Mouse (Mus musculus): ENCODE measurements around the gene Bahcc1. TPM values are rescaled to one million over a fixed set of nuclear protein-coding genes. Genes with fewer than 3 reads are reported as not detected.

Gene Bahcc1
- total and polyA plus RNA-seq, 2 experiments, result 1.2 to 3.4 TPM

DNA sequence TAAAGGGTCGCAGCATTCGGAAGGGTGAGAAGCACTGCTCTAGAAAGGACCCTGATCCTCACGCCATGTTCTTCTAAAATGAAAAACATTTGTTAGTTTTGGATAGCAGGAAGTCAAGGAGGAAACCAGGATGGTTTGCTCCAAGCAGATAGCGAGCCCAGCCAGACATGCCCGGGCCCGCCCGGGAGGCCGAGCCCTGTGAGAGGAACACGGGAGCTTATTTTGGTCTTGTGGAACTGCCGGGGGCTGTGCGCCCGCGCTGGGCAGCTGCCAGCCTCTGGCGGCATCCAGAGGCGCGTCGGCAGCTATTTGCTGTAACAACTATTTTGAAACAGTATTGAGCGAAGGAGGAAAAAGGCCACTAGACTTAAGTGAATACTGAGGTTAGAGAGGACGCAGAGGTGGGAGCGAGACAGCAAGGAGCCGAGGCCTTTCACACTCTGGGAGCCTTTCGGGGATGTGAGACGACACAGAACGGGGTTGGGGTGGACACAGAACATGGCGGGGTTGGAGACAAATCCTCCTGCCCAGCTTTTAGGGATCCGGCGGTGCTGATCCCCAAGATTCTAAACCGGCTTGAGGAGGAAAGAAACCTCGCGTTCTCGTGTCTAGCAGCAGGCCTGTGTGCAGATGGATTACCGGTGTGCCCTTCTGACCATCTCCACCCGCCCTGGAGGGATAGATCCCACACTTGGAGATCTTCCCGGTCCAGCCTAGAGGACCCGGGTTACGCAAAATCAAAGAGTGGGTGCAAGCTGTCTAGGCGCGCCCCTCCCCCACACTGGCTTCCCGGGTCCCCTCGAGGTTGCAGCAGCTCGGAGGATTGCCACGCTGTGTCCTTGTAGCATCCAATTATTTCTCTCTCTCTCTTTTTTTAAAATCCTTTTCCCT is 2.6 kb upstream of the Bahcc1 start:
- TF ChIP-seq POLR2A (IDR thresholded peaks at IDR 0.05; ENCODE audit: extremely low read depth, insufficient read depth, low read length), result no peak
- no peak for TF ChIP-seq CTCF (IDR thresholded peaks at IDR 0.05; ENCODE audit: low read depth, low read length)
- Histone ChIP-seq H3K36me3 (ENCODE audit: control insufficient read depth, insufficient read depth, low read length) (no peaks in the 10 kb centered on the region), H3K9ac (ENCODE audit: low read depth, low read length) (peak overlapping the region; percentile 54), H3K27ac (replicated peaks; ENCODE audit: insufficient read depth, low read depth, low read length) (peak overlapping the region; percentile 69), H3K79me2 (ENCODE audit: control insufficient read depth, insufficient read depth, low read length) (peaks cover 18% of the 10 kb centered on the region; the same call in 1 of the 2 replicates), H3K27me3 (ENCODE audit: control insufficient read depth, insufficient read depth, low read length) (no peaks in the 10 kb centered on the region), H3K4me1 (ENCODE audit: control insufficient read depth, insufficient read depth, low read length) (peaks cover 6% of the 10 kb centered on the region), H3K4me3 (ENCODE audit: insufficient read depth, low read depth, low read length) (peak overlapping the region; percentile 90)
- 5% methylated on average over 42 of the region's 42 CpGs for WGBS
- peak; percentile 92 for DNase-seq (ENCODE audit: extremely low read depth, low read depth, low spot score)

DNA sequence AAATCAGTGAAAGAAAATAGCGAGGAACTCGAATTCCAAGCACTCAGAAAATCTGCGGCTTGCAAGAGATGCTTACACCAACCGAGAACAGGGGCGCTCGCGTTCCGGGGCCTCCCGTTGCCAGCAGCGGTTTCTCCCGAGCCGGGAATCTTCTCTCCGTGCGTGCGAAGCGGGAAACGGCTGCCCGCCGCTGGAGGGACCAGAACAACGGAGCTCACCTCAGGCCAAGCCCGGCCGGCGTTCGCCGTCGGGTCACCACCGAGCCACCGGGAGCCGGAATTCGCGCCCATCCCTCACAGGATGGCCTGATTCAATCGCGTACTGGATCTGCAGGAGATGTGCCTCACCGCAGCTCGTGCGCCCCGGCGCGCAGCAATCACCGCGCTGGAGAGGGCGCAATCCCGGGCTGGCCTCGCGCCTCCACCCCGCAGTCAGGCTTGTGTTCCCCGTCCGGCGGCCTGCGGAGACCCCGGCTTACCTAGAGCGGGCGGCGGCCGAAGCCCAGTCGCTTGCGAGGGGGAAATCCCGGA is 1.8 kb upstream of the Bahcc1 start:
- Histone ChIP-seq H3K4me3 (ENCODE audit: insufficient read depth, low read depth, low read length) (peak overlapping the region; percentile 90), H3K36me3 (ENCODE audit: control insufficient read depth, insufficient read depth, low read length) (no peaks in the 10 kb centered on the region), H3K9ac (ENCODE audit: low read depth, low read length) (peak overlapping the region; percentile 96), H3K27me3 (ENCODE audit: control insufficient read depth, insufficient read depth, low read length) (no peaks in the 10 kb centered on the region), H3K27ac (replicated peaks; ENCODE audit: insufficient read depth, low read depth, low read length) (peak overlapping the region; percentile 69), H3K4me1 (ENCODE audit: control insufficient read depth, insufficient read depth, low read length) (peaks cover 6% of the 10 kb centered on the region), H3K79me2 (ENCODE audit: control insufficient read depth, insufficient read depth, low read length) (peaks cover 22% of the 10 kb centered on the region; the same call in 1 of the 2 replicates)
- TF ChIP-seq POLR2A (IDR thresholded peaks at IDR 0.05; ENCODE audit: extremely low read depth, insufficient read depth, low read length) (no peak), CTCF (IDR thresholded peaks at IDR 0.05; ENCODE audit: low read depth, low read length) (no peak)
- under 1% methylated on average over 56 of the region's 58 CpGs for whole genome bisulfite sequencing
- DNase-seq (ENCODE audit: extremely low read depth, low read depth, low spot score), result no peak

DNA sequence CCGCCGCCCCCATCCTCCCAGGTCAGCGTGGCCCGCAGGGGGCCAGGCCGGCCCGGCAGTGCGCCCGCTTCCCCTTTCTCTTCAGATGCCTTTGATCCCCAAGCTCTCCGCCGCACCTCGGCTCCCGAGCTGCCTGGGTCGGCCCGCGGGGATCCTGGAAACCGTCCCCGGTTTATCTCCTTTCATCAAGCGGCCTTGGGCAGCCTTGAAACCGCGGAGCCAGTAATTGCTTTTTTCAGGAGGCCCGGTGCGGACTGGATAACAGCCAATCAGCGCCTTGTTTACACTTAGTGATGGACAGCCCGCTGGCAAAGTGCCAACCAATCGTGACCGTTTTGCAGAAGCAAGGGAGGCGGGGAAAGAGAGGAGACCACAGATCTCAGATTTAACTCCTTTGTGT is 1.4 kb upstream of the Bahcc1 start:
- Histone ChIP-seq H3K79me2 (ENCODE audit: control insufficient read depth, insufficient read depth, low read length) (peaks cover 25% of the 10 kb centered on the region; the same call in 1 of the 2 replicates), H3K27ac (replicated peaks; ENCODE audit: insufficient read depth, low read depth, low read length) (peak overlapping the region; percentile 69), H3K27me3 (ENCODE audit: control insufficient read depth, insufficient read depth, low read length) (no peaks in the 10 kb centered on the region), H3K4me1 (ENCODE audit: control insufficient read depth, insufficient read depth, low read length) (peaks cover 6% of the 10 kb centered on the region), H3K4me3 (ENCODE audit: insufficient read depth, low read depth, low read length) (peak overlapping the region; percentile 90), H3K36me3 (ENCODE audit: control insufficient read depth, insufficient read depth, low read length) (no peaks in the 10 kb centered on the region), H3K9ac (ENCODE audit: low read depth, low read length) (peak overlapping the region; percentile 96)
- DNase-seq (ENCODE audit: extremely low read depth, low read depth, low spot score), result peak; percentile 97
- WGBS, result under 1% methylated on average over 27 of the region's 27 CpGs
- peak; percentile 84 for TF ChIP-seq POLR2A (IDR thresholded peaks at IDR 0.05; ENCODE audit: extremely low read depth, insufficient read depth, low read length)
- TF ChIP-seq CTCF (IDR thresholded peaks at IDR 0.05; ENCODE audit: low read depth, low read length), result no peak

DNA sequence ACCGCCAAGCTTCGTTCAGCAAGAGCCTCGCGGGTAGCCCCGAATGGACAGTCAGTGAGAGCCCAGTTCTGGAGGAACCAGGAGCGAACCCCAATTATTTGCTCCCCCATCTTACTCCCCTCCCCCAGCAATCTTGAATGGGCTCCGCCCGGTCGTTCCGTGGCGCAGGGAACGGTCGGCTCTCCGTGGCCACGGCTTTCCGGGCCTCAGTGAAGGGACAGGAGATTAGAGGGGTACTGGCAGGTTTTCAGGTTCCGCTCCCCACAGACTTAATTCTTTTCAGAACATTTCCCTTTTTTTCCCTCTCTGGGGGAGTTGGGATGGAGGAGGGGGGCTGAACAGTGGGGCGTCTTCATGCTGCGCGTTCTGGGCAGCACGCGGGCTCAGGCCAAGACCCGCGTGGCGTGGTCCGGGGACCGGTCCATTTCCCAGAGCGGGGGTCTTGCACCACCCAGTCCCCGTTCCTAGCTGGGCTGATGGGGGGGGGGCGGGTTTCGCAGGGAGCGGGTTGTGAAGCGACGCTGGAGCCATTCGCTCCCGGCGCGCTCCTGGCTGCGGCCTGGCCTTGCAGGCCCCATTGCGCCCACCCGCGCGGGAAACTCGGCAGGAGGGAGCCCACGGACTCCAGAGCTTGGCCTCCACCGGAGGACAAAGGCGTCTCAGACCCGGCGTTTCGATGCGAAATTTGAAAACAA is 841 bp downstream of the Bahcc1 start:
- H3K79me2 ChIP-seq (ENCODE audit: control insufficient read depth, insufficient read depth, low read length), result peaks cover 30% of the 10 kb centered on the region
- DNase-seq (ENCODE audit: extremely low read depth, low read depth, low spot score), result no peak
- no peaks in the 10 kb centered on the region for H3K36me3 ChIP-seq (ENCODE audit: control insufficient read depth, insufficient read depth, low read length)
- no peaks in the 10 kb centered on the region for H3K27me3 ChIP-seq (ENCODE audit: control insufficient read depth, insufficient read depth, low read length)
- WGBS, result under 1% methylated on average over 51 of the region's 51 CpGs
- peak overlapping the region; percentile 94 for H3K9ac ChIP-seq (ENCODE audit: low read depth, low read length)
- H3K27ac ChIP-seq (replicated peaks; ENCODE audit: insufficient read depth, low read depth, low read length), result peak overlapping the region; percentile 91
- peak overlapping the region; percentile 82 for H3K4me3 ChIP-seq (ENCODE audit: insufficient read depth, low read depth, low read length)
- TF ChIP-seq CTCF (IDR thresholded peaks at IDR 0.05; ENCODE audit: low read depth, low read length), result no peak
- no peak for TF ChIP-seq POLR2A (IDR thresholded peaks at IDR 0.05; ENCODE audit: extremely low read depth, insufficient read depth, low read length)
- H3K4me1 ChIP-seq (ENCODE audit: control insufficient read depth, insufficient read depth, low read length), result peaks cover 7% of the 10 kb centered on the region

DNA sequence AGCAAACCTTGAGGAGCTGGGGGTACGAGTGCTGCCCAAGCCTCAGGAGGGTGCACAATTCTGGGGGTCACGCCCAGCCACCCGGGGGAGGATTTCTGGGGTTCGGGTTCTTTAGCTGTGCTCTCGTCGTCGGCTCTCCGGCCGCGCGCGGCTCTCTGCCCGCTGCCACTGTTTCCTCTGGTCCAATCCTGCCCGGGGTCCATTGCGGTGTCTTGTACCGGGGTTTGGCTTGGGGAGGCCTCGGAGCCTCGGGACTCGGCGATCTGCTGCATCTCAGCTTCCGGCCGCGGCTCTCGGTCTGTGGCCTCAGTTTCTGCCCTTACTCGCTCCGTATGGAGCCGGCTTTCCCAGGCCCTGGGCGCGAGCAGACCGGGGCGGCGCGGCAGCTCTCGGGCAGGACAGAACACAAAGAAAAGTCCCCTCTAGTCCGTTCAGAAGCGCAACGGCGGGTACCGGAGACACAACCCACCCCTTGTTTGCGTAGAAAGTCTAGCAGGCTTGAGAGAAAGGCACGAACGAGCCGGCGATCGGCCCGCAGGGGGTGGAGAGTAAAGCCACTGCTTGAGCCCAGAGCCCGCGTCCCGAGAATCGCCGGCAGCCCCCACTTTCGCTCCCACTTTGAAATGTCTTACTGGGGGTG is 1.5 kb downstream of the Bahcc1 start:
- Histone ChIP-seq H3K9ac (ENCODE audit: low read depth, low read length) (peak overlapping the region; percentile 94), H3K27me3 (ENCODE audit: control insufficient read depth, insufficient read depth, low read length) (no peaks in the 10 kb centered on the region), H3K4me3 (ENCODE audit: insufficient read depth, low read depth, low read length) (peak overlapping the region; percentile 82), H3K4me1 (ENCODE audit: control insufficient read depth, insufficient read depth, low read length) (peaks cover 7% of the 10 kb centered on the region), H3K27ac (replicated peaks; ENCODE audit: insufficient read depth, low read depth, low read length) (peak overlapping the region; percentile 91), H3K36me3 (ENCODE audit: control insufficient read depth, insufficient read depth, low read length) (no peaks in the 10 kb centered on the region), H3K79me2 (ENCODE audit: control insufficient read depth, insufficient read depth, low read length) (peaks cover 34% of the 10 kb centered on the region)
- WGBS, result under 1% methylated on average over 52 of the region's 52 CpGs
- TF ChIP-seq POLR2A (IDR thresholded peaks at IDR 0.05; ENCODE audit: extremely low read depth, insufficient read depth, low read length), result no peak
- no peak for TF ChIP-seq CTCF (IDR thresholded peaks at IDR 0.05; ENCODE audit: low read depth, low read length)
- DNase-seq (ENCODE audit: extremely low read depth, low read depth, low spot score), result peak; percentile 41

Data from liver, adult 2 months (tissue).